Mouse (Mus musculus): ENCODE measurements around the gene Neurod2.

DNA sequence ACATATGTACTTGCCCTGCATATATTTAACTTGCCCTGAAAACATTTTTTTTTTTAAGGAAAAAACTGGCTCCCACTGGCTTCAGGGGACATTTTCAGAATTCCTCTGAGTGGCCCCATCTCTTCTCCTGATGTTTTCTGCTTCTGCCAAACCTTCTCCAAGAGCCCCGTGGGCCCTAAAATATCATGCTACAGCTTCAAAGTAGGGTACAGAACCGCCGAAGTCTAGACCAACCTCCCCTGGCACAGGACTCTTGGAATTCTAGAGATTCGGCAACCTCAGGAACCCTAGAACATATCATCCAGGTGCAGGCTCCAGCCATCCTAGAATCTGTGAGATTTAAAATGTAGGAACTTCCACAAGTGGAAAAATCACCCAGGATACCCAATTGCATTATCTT is 9.9 kb downstream of the Neurod2 start:
- TF ChIP-seq CTCF (IDR thresholded peaks at IDR 0.05; ENCODE audit: borderline replicate concordance, insufficient read depth, low read depth, low read length) (no peak), POLR2A (IDR thresholded peaks at IDR 0.05; ENCODE audit: borderline replicate concordance, insufficient read depth, low read length) (no peak)

Measured in cerebellum, adult 2 months (tissue).